Mouse (Mus musculus): ENCODE measurements at regions not wholly inside any gene's neighbourhood (a gene's known extent, or its start where the extent isn't known, plus 50 kb on each side); places are given as distances from the start of the nearest gene placed in this dataset.

- TF ChIP-seq EP300 (IDR thresholded peaks at IDR 0.05) (no peak), CTCF (IDR thresholded peaks at IDR 0.05) (no peak)
Observed at GRCm38 (mm10) chr2:70906216-70906615, 80.7 kb upstream of the Tlk1 start.

Measured in lung, postnatal 0 days (tissue).